Mouse (Mus musculus): ENCODE measurements around the gene Parvb. TPM values are rescaled to one million over a fixed set of nuclear protein-coding genes. Genes with fewer than 3 reads are reported as not detected.

Parvb gene
- polyA plus RNA-seq, 1 experiment from 2014 or later: 6.0 TPM

DNA sequence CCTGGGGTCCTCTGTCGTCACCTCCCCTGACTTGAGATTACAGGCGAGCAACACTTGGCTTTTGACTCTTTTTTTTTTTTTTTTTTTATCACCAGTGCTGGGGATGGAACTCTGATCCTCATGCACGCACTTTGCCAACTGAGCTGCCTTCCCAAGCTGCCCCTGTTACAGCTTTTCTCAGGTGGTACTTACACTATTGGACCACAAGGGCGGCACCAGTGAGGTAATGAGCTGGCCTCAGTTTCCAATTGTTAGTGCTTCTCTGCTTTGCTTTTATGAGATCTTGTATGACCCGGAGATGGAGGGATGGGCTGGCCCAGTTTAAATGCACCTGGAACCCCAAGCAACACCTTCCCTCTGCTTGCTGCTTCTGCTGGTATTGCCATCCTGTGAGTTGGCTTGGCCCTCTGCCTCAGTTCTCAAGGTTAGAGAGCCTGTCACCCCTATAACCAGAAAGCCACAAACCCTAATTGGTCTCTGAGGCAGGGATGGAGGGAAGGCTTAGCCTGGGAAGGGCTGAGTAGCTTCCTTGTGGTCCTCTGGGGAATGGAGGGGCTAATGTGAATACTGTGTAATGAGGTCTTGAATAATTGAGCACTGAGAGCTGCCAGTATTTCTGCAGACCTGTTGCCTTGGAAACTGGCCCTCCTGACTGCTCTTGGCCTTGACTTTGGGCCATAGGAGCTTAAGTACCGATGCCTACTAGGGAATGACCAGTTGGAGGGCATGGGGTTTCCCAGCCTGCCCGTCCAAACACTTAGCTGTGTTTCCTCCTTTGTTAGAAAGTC is 3.1 kb downstream of the Parvb start:
- Histone ChIP-seq H3K9me3 (ENCODE audit: low read length) (no peaks in the 10 kb centered on the region), H3K4me3 (ENCODE audit: low read depth, low read length) (no peak overlapping the region), H3K27me3 (ENCODE audit: insufficient read depth, low read length) (0 out of 2 replicates have a peak, but pooled peaks cover 9% of the 10 kb centered on the region), H3K9ac (replicated peaks) (no peak overlapping the region), H3K4me1 (ENCODE audit: insufficient read depth) (peaks cover 28% of the 10 kb centered on the region), H3K36me3 (replicated peaks; ENCODE audit: insufficient read depth, low read length) (no peaks in the 10 kb centered on the region), H3K27ac (ENCODE audit: low read depth) (peak overlapping the region; percentile 66; the same call in 1 of the 2 replicates), H3K4me2 (ENCODE audit: low read depth, low read length) (0 out of 2 replicates have a peak overlapping the region, but pooled peaks have one; percentile 7)
- peak; percentile 34; the same call in 1 of the 2 replicates for TF ChIP-seq CTCF (IDR thresholded peaks at IDR 0.05; ENCODE audit: low read depth)
- no peak for TF ChIP-seq EP300 (IDR thresholded peaks at IDR 0.05; ENCODE audit: low read depth)
- ATAC-seq: no peak
- WGBS (ENCODE audit: insufficient replicate concordance): 67% methylated on average over 7 of the region's 7 CpGs
- no peak for DNase-seq

DNA sequence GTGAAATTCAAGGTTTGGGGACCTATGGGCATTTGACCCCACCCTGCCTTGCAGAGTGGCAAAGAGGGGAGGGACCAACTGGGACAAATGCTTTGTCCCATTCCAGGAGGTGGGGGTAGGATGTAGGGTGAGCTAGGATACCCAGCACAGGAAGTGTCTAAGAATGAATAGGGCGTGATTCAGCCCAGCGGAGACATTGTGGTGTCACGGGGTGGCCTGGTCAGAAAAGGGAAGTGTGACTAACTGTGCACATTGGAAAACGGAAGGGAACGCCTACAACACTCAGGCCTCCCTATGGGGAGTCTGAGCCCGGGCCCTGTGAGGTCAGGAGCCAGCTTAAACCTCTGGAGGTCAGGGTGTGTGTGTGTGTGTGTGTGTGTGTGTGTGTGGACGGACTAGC is 3.8 kb downstream of the Parvb start:
- Histone ChIP-seq H3K36me3 (replicated peaks; ENCODE audit: insufficient read depth, low read length) (no peaks in the 10 kb centered on the region), H3K4me2 (ENCODE audit: low read depth, low read length) (0 out of 2 replicates have a peak overlapping the region, but pooled peaks have one; percentile 7), H3K9ac (replicated peaks) (no peak overlapping the region), H3K4me3 (ENCODE audit: low read depth, low read length) (no peak overlapping the region), H3K27ac (ENCODE audit: low read depth) (no peak overlapping the region), H3K4me1 (ENCODE audit: insufficient read depth) (peaks cover 27% of the 10 kb centered on the region), H3K27me3 (ENCODE audit: insufficient read depth, low read length) (0 out of 2 replicates have a peak, but pooled peaks cover 7% of the 10 kb centered on the region), H3K9me3 (ENCODE audit: low read length) (no peaks in the 10 kb centered on the region)
- DNase-seq: peak; percentile 56
- WGBS (ENCODE audit: insufficient replicate concordance): 43% methylated on average over 7 of the region's 7 CpGs
- ATAC-seq: peak; percentile 53
- TF ChIP-seq CTCF (IDR thresholded peaks at IDR 0.05; ENCODE audit: low read depth) (no peak), EP300 (IDR thresholded peaks at IDR 0.05; ENCODE audit: low read depth) (no peak)

DNA sequence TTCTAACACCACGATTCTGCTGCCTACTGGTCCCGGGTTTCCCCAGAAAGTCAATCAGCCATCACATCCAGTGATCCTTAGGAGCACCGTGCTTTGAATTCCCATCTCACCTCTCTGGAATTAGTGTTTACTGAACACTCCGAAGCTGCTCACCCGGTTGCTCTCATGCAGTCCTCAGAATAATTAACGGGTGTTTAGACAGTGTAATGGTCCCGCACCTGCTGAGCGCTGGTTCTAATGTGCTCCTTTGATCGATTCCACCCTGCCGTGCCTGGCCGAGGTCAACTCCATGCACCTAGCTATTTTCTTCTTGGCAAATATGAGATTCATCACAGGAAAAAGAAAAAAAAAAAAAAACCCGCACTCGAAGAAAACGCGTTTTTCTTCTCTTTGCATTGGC is 6.7 kb downstream of the Parvb start:
- Histone ChIP-seq H3K9me3 (ENCODE audit: low read length) (no peaks in the 10 kb centered on the region), H3K9ac (replicated peaks) (no peak overlapping the region), H3K27ac (ENCODE audit: low read depth) (no peak overlapping the region), H3K4me3 (ENCODE audit: low read depth, low read length) (no peak overlapping the region), H3K4me2 (ENCODE audit: low read depth, low read length) (no peak overlapping the region), H3K36me3 (replicated peaks; ENCODE audit: insufficient read depth, low read length) (no peaks in the 10 kb centered on the region), H3K4me1 (ENCODE audit: insufficient read depth) (peaks cover 10% of the 10 kb centered on the region), H3K27me3 (ENCODE audit: insufficient read depth, low read length) (no peaks in the 10 kb centered on the region)
- 55% methylated on average over 15 of the region's 15 CpGs for WGBS (ENCODE audit: insufficient replicate concordance)
- ATAC-seq: no peak
- no peak for DNase-seq
- TF ChIP-seq EP300 (IDR thresholded peaks at IDR 0.05; ENCODE audit: low read depth) (no peak), CTCF (IDR thresholded peaks at IDR 0.05; ENCODE audit: low read depth) (no peak)

DNA sequence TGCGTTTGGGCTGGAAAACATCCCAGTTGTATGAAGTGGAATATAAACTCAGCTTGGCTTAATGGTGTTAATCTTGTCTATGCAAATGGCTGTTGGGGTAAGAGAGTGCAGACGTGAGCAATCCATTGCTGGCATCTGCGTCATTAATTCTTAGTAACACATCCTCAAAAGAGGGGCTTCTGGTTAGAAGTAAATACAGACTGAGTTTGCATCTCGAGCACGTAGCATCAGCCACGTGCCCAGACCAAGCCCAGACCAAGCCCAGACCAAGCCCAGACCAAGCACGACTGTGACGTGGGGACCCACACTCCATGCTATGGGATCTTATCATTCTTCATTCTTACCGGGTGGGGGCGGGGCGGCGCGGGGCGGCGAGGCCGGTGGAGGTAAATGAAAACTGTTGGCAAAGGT is 7.2 kb downstream of the Parvb start:
- Histone ChIP-seq H3K27ac (ENCODE audit: low read depth) (no peak overlapping the region), H3K4me3 (ENCODE audit: low read depth, low read length) (no peak overlapping the region), H3K4me1 (ENCODE audit: insufficient read depth) (peaks cover 10% of the 10 kb centered on the region), H3K4me2 (ENCODE audit: low read depth, low read length) (no peak overlapping the region), H3K9me3 (ENCODE audit: low read length) (no peaks in the 10 kb centered on the region), H3K36me3 (replicated peaks; ENCODE audit: insufficient read depth, low read length) (no peaks in the 10 kb centered on the region), H3K27me3 (ENCODE audit: insufficient read depth, low read length) (no peaks in the 10 kb centered on the region), H3K9ac (replicated peaks) (no peak overlapping the region)
- WGBS (ENCODE audit: insufficient replicate concordance): 32% methylated on average over 16 of the region's 16 CpGs
- DNase-seq: no peak
- ATAC-seq: no peak
- TF ChIP-seq CTCF (IDR thresholded peaks at IDR 0.05; ENCODE audit: low read depth): no peak
- TF ChIP-seq EP300 (IDR thresholded peaks at IDR 0.05; ENCODE audit: low read depth): no peak

DNA sequence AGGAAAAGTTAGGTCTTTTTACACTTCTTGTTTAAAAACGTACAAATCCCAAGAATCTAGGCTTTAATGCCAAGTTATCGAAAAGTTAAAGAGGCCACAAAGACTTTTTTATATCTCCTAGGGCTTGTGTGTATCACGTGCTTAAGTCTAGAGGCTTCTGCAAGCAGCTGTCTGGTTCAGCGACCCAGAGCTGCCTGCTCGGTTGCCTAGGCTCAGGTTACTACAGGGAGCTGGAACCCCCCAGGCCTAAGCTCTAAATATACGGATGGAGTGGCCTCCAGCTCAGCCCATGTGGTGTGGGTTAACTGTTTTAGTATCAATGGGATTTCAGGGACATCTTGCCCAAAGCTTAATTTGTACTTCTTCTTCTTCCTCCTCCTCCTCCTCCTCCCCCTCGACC is 9.7 kb downstream of the Parvb start:
- H3K36me3 ChIP-seq (replicated peaks; ENCODE audit: insufficient read depth, low read length): no peaks in the 10 kb centered on the region
- H3K9ac ChIP-seq (replicated peaks): no peak overlapping the region
- no peaks in the 10 kb centered on the region for H3K9me3 ChIP-seq (ENCODE audit: low read length)
- DNase-seq: no peak
- WGBS (ENCODE audit: insufficient replicate concordance): 70% methylated on average over 7 of the region's 7 CpGs
- no peak overlapping the region for H3K27ac ChIP-seq (ENCODE audit: low read depth)
- no peak overlapping the region for H3K4me3 ChIP-seq (ENCODE audit: low read depth, low read length)
- TF ChIP-seq EP300 (IDR thresholded peaks at IDR 0.05; ENCODE audit: low read depth): no peak
- no peak for TF ChIP-seq CTCF (IDR thresholded peaks at IDR 0.05; ENCODE audit: low read depth)
- peaks cover 3% of the 10 kb centered on the region for H3K4me1 ChIP-seq (ENCODE audit: insufficient read depth)
- no peaks in the 10 kb centered on the region for H3K27me3 ChIP-seq (ENCODE audit: insufficient read depth, low read length)
- H3K4me2 ChIP-seq (ENCODE audit: low read depth, low read length): no peak overlapping the region
- no peak for ATAC-seq

DNA sequence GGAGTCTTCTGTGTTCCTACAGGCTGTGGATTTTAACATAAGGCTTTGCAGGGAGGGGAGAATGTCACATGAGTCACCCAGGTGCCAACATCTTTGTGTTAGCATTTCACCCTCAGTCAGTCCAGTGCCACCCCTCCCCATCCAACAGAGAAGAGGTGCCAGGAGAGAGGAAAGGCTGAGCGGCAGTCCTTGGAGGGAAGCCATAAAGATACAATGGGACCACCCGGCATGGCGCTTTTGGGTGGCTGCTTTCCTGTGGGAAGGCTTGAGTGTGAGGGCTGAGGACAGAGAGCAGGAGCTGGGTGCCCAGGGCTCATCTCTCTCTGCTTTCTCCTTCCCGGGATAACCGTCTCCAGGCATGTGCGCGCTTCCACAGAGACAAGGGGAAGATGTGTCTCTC is 13.3 kb downstream of the Parvb start:
- Histone ChIP-seq H3K4me1 (ENCODE audit: insufficient read depth) (no peaks in the 10 kb centered on the region), H3K9me3 (ENCODE audit: low read length) (no peaks in the 10 kb centered on the region; the same call in 1 of the 2 replicates), H3K4me2 (ENCODE audit: low read depth, low read length) (no peak overlapping the region), H3K36me3 (replicated peaks; ENCODE audit: insufficient read depth, low read length) (no peaks in the 10 kb centered on the region; the same call in 1 of the 2 replicates), H3K27me3 (ENCODE audit: insufficient read depth, low read length) (no peaks in the 10 kb centered on the region), H3K4me3 (ENCODE audit: low read depth, low read length) (no peak overlapping the region), H3K27ac (ENCODE audit: low read depth) (no peak overlapping the region), H3K9ac (replicated peaks) (no peak overlapping the region)
- WGBS (ENCODE audit: insufficient replicate concordance): 81% methylated on average over 7 of the region's 7 CpGs
- ATAC-seq (no peak), DNase-seq (no peak)
- TF ChIP-seq CTCF (IDR thresholded peaks at IDR 0.05; ENCODE audit: low read depth): no peak
- no peak for TF ChIP-seq EP300 (IDR thresholded peaks at IDR 0.05; ENCODE audit: low read depth)
